Mouse (Mus musculus): ENCODE data around the gene Piezo1.

DNA sequence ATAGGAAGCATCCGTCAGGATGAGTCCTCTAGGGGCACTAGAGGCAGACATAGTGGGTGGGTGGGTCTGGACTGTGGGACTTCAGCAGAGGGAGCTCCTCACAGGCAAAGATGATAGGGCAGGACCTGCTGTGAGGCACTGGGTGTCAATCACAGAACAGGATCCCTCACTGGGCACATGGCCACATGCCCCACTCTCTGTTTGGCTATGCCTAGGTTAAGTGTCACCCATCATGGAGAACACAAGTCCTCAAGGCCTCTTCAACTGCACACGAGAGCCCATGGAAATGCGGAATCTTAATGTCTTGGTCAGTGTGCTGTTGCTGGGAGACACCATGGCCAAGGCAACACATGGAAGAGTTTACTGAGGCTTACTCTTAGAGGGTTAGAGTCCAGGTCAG lies 23.2 kb downstream of the Piezo1 start:
- TF ChIP-seq CTCF (IDR thresholded peaks at IDR 0.05; ENCODE audit: low read depth, low read length): no peak
- TF ChIP-seq POLR2A (IDR thresholded peaks at IDR 0.05; ENCODE audit: extremely low read depth, insufficient read depth, low read length): no peak
